Mouse (Mus musculus) kidney, postnatal 36 days (tissue): ENCODE data around the gene Itpkb.
"Not testable (repeated sequence)": the region's sequence is repeated elsewhere in the genome, so short reads cannot be mapped to it uniquely, and the experiment has no call there.

Experiments
- DNase-seq, 2 experiments: peaks; one replicate each; pipeline ENCODE4 v3.0.0; 2021 to 2022; ENCODE audit warnings: mixed read lengths in 2 of 2

The Itpkb gene

DNA sequence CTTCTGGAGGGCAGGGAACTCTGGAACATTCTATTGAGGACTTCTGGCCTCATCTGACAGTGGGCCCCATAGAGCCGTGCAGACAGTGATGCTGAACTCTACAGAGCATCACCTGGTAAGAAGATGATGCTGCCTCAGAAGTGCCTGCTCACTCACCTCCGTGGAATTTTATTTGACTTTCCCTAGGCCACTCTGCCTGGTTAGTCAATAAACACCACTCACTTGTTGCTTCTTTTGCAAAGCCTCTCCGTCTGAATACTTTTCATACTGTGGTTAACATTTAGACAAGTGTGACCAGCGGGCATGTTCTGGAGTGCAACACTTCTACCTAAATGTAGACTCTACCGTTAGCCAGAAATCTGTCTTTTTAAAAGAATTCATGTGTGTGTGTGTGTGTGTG is 42.0 kb downstream of the Itpkb start:
- not testable (repeated sequence) for DNase-seq

DNA sequence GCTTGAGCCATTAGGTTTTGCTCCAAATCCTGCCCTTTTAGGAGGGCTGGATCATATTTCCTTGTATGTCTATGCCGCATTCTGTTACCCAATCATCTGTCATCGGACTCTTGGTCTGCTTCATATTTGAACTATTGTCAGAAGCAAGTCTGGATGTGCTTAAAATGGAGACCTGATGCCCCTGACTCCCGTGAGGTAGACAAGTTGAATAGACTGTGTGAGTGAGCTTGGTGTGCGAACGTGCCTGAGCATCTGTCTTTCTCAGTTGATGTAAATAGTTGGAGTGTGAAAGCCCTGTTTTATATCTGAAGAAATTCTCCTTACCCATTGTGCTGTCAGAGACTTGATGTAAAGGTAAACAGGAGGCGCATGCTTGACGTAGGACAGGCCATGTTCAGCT is 46.3 kb downstream of the Itpkb start:
- no peak for DNase-seq

GRCm38 (mm10) chr1:180379559-180379958 is 49.3 kb downstream of the Itpkb start:
- DNase-seq = no peak

- no peak for DNase-seq
Measured at GRCm38 (mm10) chr1:180382358-180382757, 52.1 kb downstream of the Itpkb start.

DNA sequence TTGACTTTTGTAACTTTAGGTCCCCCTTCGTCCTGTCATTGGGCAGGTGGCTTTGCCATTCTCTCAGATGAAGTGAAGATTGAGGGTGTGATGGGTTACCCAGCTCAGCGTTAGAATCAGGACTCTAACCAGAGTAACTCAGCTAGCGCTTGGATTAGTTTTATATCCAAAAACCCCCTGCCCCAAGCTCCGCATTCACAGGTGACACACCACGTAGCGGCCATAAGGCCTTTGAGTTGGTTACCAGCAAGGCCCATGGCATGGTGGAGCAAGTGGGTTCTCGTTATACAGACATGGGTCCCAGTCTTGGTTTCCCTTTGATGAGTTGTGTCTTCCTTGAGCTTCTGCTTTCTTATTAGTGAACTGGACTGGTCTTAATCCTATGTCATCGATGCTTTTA is 53.6 kb downstream of the Itpkb start:
- no peak for DNase-seq

DNA sequence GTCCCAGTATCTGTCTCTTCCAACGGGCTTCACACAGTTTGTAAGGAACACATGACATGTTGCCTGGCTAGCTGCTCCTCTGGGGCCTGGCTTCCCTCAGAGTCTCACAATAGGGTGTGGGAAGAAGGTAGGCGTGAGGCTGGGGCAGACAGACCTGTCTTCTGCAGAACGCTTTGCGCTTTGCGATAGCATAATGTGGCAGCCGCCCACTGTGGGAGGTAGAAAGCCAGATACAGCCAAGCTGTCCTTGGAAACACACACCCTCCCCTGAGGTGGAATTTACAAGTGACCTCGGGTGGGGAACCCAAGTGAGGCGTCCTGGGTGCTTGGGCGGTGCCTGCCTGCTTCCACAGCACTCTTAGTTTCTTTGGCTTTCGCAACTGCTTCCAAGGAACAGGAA is 54.2 kb downstream of the Itpkb start:
- no peak for DNase-seq

- peak in 1 of 2 experiments; percentile 43 for DNase-seq
Measured at GRCm38 (mm10) chr1:180385308-180385707, 55.0 kb downstream of the Itpkb start.

- peak; percentile 99 for DNase-seq
Measured at GRCm38 (mm10) chr1:180386951-180387749, 56.9 kb downstream of the Itpkb start.

- DNase-seq = no peak
Measured at GRCm38 (mm10) chr1:180387750-180388480, 57.6 kb downstream of the Itpkb start.

DNA sequence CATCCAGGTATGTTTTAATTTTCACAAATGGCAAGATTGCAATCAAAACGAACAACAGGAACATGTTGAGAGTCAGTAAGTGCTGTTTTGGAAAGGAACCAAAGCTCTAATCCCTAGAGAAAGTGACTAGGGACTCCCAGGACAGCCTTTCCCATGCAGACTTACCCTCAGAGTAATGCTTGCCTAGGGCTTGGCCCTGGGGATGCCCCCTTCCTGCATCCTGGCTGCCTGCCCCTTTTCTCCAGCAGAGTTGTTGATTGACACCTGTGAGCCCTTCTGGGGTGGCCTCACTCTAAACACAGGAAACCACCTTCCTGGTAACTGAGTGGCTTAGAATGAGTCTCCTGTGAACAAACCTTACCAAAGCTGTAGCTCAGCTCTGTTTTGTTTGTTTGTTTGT is 58.2 kb downstream of the Itpkb start:
- peak in 1 of 2 experiments; percentile 31 for DNase-seq

- peak in 1 of 2 experiments; percentile 27 for DNase-seq
Measured at GRCm38 (mm10) chr1:180389213-180389760, 59.0 kb downstream of the Itpkb start.

DNA sequence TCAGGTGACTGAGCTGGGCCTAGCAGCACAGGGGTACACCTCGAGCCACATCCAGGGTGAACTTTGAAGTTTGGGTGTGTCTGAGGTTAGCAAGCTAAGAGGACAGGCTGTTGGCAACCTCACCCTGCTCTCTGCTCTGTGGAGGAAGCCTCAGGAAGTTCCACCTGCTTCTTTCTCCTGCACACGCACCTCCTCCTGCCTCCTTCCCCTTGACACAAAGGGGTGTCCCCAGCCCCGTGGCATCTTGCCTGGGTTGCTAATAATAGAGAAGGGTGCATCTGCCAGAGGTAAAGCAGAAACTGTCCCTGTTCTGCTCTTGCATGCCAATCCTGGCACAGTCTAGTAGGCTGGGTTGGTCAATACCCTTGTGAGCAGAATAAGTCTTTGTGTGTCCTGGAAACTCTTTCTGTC is 60.0 kb downstream of the Itpkb start:
- peak; percentile 75 for DNase-seq

GRCm38 (mm10) chr1:180390746-180391574 is 60.7 kb downstream of the Itpkb start:
- no peak for DNase-seq

DNA sequence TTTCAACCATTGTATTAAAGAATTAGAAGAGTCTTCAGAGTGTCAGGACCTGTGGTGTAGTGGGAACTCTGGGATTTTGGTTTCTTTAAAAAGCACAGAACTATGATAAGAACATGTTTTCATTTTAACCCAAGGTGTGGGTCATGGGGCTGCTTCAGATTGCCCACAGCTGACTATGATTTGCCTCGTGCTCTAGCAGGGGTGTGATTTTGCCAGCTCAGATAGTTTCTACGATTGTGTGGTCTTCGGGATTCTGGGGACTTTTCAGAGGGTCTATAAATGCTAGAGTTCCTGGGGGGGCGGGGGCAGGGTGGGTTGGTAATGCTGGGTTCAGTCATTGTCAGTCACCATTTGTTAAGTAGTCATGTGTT is 61.3 kb downstream of the Itpkb start:
- DNase-seq = no peak

DNA sequence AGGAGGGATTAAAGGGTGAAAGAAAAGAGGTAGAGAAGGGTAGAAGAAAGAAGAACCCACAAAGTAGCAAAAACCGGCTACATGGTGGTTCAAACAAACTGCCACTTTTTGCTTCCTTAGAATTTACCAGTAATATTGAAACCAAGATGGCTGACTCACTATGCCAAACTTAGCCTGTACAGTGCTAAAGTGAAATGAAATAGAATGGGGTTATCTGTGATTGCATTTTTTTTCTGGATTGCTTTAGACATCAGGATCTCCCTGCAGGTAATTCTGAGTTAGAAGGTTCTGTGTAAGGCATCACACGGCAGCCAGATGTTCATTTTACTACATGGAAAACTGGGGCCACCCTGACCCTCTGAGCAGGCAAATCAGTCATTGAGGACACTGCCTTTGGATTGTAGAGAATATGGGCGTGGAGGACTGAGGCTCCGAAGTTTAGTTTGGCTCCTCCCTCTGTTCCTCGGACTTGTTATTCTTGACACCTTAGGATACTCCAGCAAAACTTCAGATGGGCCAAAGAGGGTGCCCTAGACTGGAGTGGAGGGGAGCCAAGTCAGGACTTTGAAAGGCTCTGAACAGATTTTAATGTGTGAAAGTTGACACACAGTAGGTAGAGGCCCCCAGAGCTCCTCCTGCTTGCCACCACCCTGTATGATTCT is 62.0 kb downstream of the Itpkb start:
- no peak for DNase-seq

DNA sequence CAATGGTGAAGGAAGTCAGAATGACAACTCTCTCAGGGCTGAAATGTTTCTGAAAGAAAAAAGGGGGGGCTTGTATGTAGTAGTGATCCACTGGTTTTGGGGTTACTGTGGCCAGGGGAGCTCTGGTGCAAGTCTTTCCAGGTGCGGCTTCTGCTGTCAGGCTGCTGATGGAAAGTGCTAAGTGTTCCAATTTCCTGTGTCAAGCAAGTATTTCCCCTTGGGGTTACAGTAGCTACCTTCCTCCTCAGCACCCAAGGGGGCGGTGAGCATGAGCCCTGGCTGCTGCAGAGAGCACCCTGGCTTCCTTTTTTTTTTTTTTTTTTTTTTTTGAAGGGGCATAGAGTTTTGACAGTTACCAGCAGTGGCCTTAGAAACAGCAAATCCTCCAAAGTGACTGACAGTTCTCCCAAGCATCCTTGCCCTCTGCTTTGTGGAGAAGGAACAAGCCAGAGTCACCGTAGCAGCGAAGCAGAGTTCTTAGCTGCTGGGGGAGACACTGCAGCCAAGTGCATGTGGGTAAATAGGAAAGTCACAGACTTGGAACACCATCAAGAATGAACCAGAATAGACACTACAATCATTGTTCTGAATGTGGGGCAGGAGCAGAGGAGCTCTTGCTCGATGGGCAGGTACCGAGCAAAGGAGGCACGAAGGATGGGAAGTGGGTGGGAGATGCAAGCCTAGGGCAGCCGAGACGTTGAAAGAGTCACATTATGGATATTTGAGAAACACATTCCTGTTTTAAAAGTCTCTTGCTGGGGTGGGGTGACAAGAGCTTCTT is 62.9 kb downstream of the Itpkb start:
- peak in 1 of 2 experiments; percentile 31 for DNase-seq

DNA sequence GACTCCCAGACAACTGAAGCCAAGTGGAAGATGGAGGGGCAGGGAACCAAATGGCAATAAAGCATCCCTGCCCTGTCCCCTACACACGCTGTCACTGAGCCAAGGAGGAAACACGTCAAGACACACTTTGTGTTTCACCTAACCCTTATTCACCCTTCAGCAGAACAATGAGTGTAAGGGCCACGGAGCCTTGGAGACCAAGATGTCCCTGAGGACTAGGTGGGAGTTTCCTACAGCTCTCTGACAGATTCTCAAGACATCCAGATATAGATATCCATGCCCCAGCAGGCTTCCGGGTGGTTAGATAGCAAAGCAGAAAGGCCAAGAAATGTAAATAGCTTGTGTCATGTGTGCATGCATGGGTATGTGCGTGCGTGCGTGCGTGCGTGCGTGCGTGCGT is 63.6 kb downstream of the Itpkb start:
- peak; percentile 69 to 80 for DNase-seq

GRCm38 (mm10) chr1:180397734-180398133 is 67.4 kb downstream of the Itpkb start:
- no peak for DNase-seq

GRCm38 (mm10) chr1:180398446-180398845 is 68.2 kb downstream of the Itpkb start:
- no peak for DNase-seq

GRCm38 (mm10) chr1:180400691-180401455 is 70.6 kb downstream of the Itpkb start:
- no peak for DNase-seq

DNA sequence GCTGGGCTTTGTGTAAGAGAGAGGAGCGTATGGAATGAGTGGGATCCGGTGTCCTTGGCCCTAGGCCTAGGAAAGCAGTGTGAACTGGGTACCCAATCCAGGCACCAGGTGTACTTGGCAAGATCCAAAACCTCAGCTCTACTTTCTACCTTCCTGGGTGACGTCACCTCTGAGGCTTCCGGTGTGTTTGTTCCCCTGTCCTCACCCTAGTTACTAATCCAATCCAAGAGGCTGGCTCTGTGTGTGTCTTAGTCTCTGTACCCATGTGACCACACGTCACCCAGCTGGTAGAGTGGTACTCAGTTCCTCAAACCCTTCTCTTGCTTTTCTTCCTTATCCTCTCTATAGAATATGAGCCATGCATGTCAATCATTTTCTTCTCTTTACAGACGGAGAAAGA is 71.4 kb downstream of the Itpkb start:
- DNase-seq = no peak
